Mouse (Mus musculus) ES-Bruce4 (cell line): ENCODE measurements around the gene Riiad1.

Source experiments
- CTCF ChIP-seq: IDR thresholded peaks from one replicate; pipeline ENCODE4 v1.8.1; 2011; ENCODE audit warnings: low read depth, low read length
- EP300 ChIP-seq: IDR thresholded peaks from 2 replicates; pipeline ENCODE4 v1.6.1; 2011; ENCODE audit warnings: low read depth, low read length; ENCODE audit not compliant: insufficient read depth
- POLR2A ChIP-seq: IDR thresholded peaks from one replicate; pipeline ENCODE4 v1.8.1; 2011; ENCODE audit warnings: low read length; ENCODE audit not compliant: insufficient read depth

GRCm38 (mm10) chr3:94463926-94464578, 16.1 kb downstream of the Riiad1 start:
- TF ChIP-seq CTCF (no peak), POLR2A (no peak), EP300 (no peak)
